Mouse (Mus musculus): ENCODE data around the gene Acat2. TPM values are rescaled to one million over a fixed set of nuclear protein-coding genes. Genes with fewer than 3 reads are reported as not detected.
"Not testable (repeated sequence)": the region's sequence is repeated elsewhere in the genome, so short reads cannot be mapped to it uniquely, and the experiment has no call there.

Acat2 gene
- polyA plus RNA-seq, 1 experiment from 2014 or later: 67.7 TPM

- DNase-seq (ENCODE audit: low spot score): not testable (repeated sequence)
These were observed 1.2 kb downstream of the Acat2 start for GRCm38 (mm10) chr17:12959377-12959776.

- DNase-seq (ENCODE audit: low spot score): no peak
These were observed 3.9 kb downstream of the Acat2 start for GRCm38 (mm10) chr17:12956664-12957063.

- DNase-seq (ENCODE audit: low spot score): no peak
These were observed 10.9 kb downstream of the Acat2 start for GRCm38 (mm10) chr17:12949669-12950068.

GRCm38 (mm10) chr17:12942459-12943162 is 17.9 kb downstream of the Acat2 start:
- DNase-seq (ENCODE audit: low spot score): no peak

GRCm38 (mm10) chr17:12941543-12942260 is 18.8 kb downstream of the Acat2 start:
- no peak for DNase-seq (ENCODE audit: low spot score)

- no peak for DNase-seq (ENCODE audit: low spot score)
These were observed 20.3 kb downstream of the Acat2 start, which contains the start of gene Acat3 for GRCm38 (mm10) chr17:12940151-12940805. TSS of gene Acat3 (minus strand) at chr17:12940600.

GRCm38 (mm10) chr17:12939377-12940148 is 21.0 kb downstream of the Acat2 start:
- DNase-seq (ENCODE audit: low spot score): not testable (repeated sequence)

GRCm38 (mm10) chr17:12938077-12938476 is 22.5 kb downstream of the Acat2 start:
- no peak for DNase-seq (ENCODE audit: low spot score)

GRCm38 (mm10) chr17:12937412-12937970 is 23.1 kb downstream of the Acat2 start:
- DNase-seq (ENCODE audit: low spot score): no peak

GRCm38 (mm10) chr17:12935719-12936118 is 24.8 kb downstream of the Acat2 start:
- DNase-seq (ENCODE audit: low spot score): no peak

GRCm38 (mm10) chr17:12931576-12931975 is 29.0 kb downstream of the Acat2 start:
- DNase-seq (ENCODE audit: low spot score): not testable (repeated sequence)

GRCm38 (mm10) chr17:12925703-12926180 is 34.8 kb downstream of the Acat2 start:
- no peak for DNase-seq (ENCODE audit: low spot score)

- DNase-seq (ENCODE audit: low spot score): no peak
These were observed 35.5 kb downstream of the Acat2 start for GRCm38 (mm10) chr17:12925001-12925400.

GRCm38 (mm10) chr17:12921073-12921472 is 39.5 kb downstream of the Acat2 start:
- no peak for DNase-seq (ENCODE audit: low spot score)

GRCm38 (mm10) chr17:12916588-12917380 is 43.8 kb downstream of the Acat2 start:
- DNase-seq (ENCODE audit: low spot score): peak; percentile 47

GRCm38 (mm10) chr17:12915881-12916583 is 44.5 kb downstream of the Acat2 start, which contains the start of gene Mrpl18:
TSS of gene Mrpl18 (minus strand) at chr17:12916345.
- peak; percentile 100 for DNase-seq (ENCODE audit: low spot score)

- DNase-seq (ENCODE audit: low spot score): no peak
These were observed 45.1 kb downstream of the Acat2 start, which contains the start of gene Tcp1 for GRCm38 (mm10) chr17:12915488-12915880. TSS of gene Tcp1 (plus strand) at chr17:12915701.

- no peak for DNase-seq (ENCODE audit: low spot score)
These were observed 50.2 kb downstream of the Acat2 start for GRCm38 (mm10) chr17:12910391-12910790.
